Mouse (Mus musculus) kidney, postnatal 36 days (tissue): ENCODE measurements around the gene Fam227a.

Experiments
- DNase-seq, 2 experiments: peaks; one replicate each; pipeline ENCODE4 v3.0.0; 2021 to 2022; ENCODE audit warnings: mixed read lengths in 2 of 2

Fam227a gene

GRCm38 (mm10) chr15:79615501-79615900, 43.3 kb downstream of the Fam227a start:
- DNase-seq = no peak

- no peak for DNase-seq
Observed at GRCm38 (mm10) chr15:79609226-79609625, 49.5 kb downstream of the Fam227a start.

- DNase-seq = no peak
Observed at GRCm38 (mm10) chr15:79608214-79608613, 50.5 kb downstream of the Fam227a start.

- DNase-seq = peak; percentile 4 to 54
Observed at GRCm38 (mm10) chr15:79607757-79608156, 51.0 kb downstream of the Fam227a start.

GRCm38 (mm10) chr15:79606161-79606560, 52.6 kb downstream of the Fam227a start:
- DNase-seq = no peak

DNA sequence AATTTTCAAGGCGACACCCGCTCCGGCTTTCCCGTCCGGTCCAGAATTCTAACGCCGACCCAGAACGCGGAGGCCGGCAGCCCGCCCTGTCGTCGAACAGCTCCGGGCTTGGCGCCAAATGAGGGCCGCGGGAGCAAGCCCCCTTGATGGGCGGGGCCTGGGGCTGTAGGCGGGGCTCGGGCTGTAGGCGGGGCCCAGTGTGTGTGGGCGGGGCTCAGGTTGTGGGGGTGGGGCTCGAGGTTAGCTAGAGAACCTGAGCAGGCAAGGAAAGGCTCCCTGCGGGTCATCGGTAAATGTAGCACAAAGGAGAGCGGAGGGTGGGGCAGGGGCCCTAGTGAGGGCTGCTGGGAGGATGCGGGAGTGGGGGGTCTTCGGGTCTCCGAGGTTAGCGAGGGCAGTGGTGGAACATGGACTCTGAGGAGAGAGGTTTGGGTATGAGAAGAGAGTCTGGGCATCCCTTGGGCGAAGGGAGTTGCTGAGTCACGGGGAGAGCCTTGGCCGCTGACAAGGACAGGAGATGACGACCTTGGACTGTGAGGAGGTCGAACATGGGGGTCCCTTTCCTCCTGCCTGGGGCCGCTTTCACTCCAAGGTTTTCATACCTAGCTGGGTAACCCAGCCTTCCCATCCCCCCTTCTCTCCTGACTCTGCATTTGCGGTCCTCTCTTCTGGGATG, 53.6 kb downstream of the Fam227a start, which contains the start of gene Dmc1:
Dmc1 (minus strand) TSS at position 120 of the 676 bp plus-strand sequence.
- peak; percentile 23 to 62 for DNase-seq

- no peak for DNase-seq
Observed at GRCm38 (mm10) chr15:79600176-79600575, 58.6 kb downstream of the Fam227a start.

DNA sequence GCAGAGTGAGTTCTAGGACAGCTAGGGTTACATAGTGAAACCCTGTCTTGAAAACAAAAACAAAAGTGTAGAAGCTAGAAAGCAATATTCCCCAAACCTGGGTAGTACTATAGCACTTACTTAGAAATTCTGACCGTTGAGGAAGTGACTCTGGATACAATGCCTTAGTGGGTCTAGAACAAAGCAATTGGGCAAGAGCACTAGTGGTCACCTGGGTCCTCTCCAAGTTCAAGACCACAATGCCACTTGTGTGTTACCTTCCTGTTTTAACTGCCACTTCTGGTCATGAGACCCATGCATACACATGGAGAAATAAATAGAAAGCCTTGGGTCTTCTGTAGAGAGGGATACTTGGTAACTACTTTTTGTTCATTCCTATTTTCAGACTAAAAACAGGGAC, 60.0 kb downstream of the Fam227a start:
- DNase-seq = no peak

DNA sequence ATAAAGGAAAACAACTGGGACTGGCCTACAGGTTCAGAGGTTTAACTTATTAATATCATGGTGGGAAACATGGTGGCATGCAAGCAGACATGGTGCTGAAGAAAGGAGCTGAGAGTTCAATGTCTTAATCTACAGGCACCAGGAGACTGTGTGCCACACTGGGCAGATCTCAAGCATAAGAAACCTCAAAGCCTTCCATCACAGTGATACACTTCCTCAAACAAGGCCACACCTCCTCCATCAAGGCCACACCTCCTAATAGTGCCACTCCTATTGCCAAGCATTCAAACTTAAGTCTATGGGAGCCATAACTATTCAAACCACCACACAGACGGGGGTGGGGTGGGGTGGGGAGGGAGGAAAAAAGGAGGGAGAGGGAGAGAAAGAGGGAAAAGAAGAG, 77.2 kb downstream of the Fam227a start:
- no peak for DNase-seq

DNA sequence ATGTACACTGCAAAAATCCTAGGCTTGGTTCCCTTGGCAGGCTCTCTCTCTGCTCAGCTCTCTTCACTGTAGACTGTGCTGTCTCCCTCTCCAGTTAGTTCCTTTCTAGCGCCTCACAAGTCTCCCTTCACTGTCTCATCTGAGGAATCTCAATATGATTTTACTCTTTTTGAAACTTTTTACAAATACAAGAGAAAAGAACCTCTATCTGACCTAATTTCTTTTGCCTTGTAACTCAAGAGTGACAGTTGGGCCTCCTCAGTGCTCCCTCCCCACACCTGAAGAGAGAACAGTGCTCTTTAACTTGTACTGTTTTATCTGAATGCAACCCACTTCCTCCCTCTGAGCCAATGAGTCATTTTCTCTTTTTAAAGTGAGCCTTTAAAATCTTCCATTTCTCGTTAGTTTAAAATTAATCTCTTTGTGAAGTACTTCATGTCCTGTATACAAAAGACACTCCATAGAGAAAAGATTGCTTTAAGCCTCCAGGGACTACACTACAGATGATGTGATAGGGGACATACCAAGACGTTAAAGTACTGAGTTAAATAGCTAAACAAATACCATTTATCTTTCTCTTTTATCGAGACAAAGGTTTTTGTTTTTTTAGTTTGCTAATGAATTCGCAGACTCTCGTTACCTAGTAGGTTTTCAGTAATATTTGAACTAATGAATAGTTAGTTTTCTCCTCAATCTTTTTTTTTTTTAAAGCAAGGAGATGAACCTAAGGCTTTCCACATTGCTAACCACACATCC, 80.9 kb downstream of the Fam227a start:
- no peak for DNase-seq

DNA sequence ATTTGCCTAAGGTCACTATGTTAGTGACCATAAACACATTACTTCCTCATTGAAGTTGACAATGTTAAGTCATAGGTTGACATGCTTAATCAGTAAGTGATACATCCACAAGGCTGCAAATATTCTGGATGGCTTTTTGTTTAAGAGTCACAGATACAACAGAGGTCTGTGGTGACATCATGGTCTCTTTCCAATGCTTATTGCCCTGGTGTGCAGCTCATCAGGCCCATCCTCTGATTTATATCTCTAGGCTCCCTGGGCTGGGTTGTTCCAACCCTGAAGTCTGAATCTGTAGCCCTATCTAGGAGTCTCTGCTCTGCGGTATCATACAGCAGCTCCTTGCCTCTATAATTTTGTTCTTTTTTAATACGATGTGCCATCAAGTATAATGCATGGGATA, 81.8 kb downstream of the Fam227a start:
- DNase-seq = no peak

GRCm38 (mm10) chr15:79575543-79576222, 83.1 kb downstream of the Fam227a start:
- DNase-seq = no peak

- no peak for DNase-seq
Observed at GRCm38 (mm10) chr15:79562417-79562816, 96.3 kb downstream of the Fam227a start.

DNA sequence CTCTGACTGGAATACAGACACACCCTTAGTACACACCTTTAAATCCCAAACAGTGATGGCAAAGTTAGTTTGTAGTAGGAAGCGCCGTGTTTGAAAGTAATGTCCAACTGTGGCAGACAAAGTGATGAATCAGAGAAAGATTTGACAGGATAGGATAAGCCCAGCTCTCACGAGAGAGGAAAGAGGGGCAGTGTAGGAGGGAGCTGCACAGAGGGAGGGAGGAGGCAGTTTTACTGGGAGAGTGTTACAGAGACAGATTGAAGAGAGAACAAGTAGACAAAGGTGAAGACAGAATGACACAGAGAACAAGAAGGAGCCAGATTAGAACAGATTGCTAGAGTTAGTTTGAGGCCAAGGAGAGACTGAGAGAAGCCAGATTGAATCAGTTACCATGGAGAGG, 99.1 kb downstream of the Fam227a start:
- no peak for DNase-seq
